Mouse (Mus musculus) heart, adult 11 months (tissue): ENCODE measurements around the gene Acsl4.

Experiments used
- DNase-seq: peaks from one replicate; pipeline ENCODE4 v3.0.0; 2022

Gene Acsl4

GRCm38 (mm10) chrX:142336207-142336606 lies 54.1 kb downstream of the Acsl4 start:
- no peak for DNase-seq

GRCm38 (mm10) chrX:142335502-142335901 lies 54.8 kb downstream of the Acsl4 start:
- no peak for DNase-seq

DNA sequence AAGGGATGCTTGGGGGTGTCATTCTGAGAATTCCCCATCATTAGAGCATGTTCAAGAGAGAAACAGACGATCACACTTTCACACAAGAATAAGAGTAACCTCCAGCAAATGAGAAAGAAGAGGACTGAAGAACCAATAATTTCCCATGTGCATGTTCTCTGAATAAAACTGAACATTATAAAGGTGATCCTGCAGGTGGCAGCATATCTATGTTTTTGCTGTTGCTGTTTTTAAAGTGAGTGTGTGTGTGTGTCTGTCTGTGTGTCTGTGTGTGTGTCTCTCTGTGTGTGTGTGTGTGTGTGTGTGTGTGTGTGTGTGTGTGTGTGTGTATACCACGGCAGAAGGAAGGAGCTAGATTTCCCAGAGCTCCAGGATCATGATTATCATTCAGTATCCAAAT lies 64.6 kb downstream of the Acsl4 start:
- DNase-seq, result no peak

DNA sequence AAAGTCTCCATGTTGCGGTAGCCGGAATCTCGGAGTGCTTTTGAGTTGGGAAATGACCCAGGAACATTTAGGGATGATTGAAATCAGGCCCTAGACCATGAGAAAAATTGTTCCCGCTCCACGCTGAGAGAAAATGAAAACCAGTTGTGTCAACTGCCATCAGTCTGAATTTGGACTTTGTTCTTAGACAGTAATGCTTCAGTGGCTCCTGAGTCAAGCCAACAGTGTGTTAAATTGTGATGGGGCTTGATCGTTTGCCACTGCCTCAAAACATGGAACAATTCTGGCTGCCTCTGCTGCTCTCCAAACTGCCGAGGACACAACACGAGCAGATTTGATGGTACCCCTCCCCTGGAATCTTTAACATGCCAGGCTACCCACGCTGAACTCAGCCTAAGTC lies 74.2 kb downstream of the Acsl4 start:
- DNase-seq, result no peak

- no peak for DNase-seq
Observed at GRCm38 (mm10) chrX:142315270-142315669, 75.1 kb downstream of the Acsl4 start.

DNA sequence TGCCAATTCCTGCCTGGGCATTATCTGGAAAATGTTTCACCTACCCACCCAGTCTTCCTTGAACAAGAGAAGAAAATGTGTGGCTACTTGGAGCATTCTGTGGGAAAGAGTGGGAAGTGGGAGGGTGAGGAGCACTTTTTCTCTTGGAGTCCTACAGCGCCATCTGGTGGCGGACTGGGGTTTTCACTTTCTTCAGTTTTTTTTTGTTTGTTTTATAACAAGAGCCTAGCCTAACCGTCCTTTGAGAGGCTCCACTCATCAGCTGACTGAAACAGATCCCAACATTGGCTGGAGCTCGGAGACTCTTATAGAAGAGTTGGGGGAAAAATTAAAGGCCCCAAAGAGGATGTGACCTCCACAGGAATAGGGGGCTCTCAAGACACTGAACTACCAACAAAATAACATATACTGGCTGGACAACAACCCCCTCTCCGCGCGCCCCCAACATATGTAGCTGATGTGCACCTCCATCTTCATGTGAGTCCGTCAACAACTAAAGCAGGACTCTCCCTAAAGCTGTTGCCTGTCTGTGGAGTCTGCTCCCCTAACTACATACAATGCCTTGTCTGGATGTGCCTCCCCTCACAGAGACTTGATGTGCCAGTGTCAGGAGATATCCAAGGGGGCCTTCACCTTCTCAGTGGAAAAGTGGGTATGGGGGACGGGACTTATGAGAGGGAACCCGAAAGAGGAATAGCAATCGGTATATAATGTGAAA lies 75.9 kb downstream of the Acsl4 start:
- DNase-seq, result peak; percentile 89

DNA sequence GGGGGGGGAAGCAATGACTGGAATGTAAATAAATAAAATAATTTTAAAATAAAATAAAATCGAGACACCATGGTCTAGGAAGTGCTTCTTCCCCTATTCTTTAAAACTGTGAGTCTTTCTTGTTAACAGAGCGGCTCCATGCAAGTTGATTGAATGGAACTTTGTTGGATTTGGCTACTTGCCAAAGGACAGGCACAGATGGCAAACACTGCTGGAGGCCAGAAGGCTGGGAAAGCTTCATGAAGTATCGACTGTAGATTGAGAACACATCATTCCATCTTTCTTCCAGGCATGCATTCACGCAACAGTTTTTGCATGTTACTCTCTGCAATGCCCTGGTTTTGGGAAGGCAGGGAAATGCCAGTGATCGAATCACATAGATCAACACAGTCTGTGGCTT lies 79.9 kb downstream of the Acsl4 start:
- DNase-seq, result no peak

DNA sequence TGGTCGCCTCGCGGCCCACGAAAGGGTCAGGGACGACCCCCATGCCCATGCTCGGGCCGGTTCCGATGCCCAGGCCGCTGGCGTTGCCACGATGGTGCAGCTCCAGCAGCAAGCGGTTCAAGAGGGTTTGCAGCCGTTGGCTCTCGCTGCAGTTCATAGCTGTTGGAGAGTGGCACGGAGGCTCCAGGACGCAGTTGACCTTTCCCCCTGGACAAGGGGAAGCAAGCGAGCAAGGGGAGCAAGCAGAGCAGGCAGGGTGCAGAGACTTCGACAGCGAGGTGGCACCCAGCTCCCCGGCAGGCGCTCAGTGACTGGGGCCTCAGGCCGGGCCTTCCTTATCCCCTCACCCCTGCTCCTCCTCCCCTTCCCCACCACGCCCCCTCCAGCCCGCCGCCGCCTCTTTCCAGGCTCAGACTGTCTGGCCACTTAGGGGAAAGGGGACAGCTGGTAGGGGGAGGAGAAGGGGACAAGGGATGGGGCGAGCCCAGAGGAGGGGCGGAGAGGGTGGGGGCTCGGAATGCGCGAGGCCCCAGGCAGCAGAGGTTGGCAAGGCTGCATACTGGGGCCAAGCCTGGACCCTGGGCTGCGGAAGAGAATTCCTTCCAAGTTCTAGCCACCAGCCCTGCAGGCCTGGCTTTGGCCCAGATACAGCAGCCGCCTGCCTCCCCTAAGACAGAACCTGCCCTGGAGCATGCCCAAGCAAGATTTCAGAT lies 84.3 kb downstream of the Acsl4 start, which contains the start of gene Kcne1l:
Gene Kcne1l (minus strand): TSS at position 426 of the 713 bp plus-strand sequence.
- no peak for DNase-seq

DNA sequence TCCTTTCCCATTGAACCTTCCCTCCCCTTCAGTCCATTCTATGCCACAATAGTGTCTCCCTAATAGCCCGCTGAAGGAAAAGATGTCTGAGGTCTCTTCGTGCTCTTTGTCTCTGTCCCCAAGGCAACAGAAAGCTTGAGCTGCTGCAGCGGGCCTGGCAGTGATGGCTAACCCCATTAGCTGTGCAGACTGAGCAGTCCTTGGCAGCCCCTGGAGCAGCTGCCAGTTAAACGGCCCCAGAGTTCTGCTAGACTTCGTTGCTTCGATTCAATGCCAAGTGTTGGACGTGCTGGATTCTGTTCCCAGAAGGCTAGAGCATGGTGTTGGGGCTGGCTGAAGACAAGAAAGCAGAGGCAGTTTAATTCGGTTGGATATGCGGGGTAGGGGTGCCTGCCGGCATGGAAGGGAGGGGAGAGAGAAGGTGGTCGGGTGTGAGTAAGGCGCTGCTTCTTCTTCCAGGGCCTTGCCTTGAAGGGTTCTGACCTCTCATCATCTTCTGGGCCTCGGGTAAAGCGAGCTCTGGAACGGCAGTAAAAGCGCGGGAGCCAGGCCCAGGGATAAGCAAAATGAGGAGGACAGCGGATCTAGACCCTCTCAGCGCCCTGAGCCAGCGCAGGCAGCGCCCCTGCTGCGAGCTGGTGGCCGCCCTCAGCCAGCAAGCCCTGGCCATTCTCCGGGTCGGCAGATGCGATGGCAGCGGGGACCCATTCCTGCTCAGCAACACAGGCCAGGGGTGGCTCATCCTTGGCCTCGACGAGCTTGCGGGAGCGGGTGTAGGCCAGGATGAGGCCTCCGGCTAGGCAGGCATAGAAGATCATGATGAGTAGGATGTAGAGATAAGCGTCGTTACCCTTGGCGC lies 85.1 kb downstream of the Acsl4 start:
- DNase-seq, result no peak

- no peak for DNase-seq
Observed at GRCm38 (mm10) chrX:142304592-142304991, 85.7 kb downstream of the Acsl4 start.

DNA sequence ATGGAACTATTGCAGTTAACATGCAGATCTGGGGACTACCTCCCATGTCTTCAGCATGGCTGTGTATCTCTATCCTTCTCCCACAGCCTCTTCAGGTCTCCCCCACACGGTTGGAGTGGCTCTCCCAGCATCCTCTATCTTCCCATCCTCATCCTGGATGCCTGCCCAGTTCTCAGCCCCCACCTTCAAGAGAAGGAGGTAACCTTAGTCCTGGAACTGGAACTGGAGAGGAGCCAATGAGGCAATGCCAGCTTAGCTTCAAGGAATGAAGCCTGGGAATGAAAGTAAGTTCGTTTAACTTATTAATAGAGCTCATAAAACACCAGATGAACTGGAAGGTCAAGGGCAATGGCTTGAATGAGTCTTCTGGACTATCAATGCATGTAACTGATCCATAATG lies 86.9 kb downstream of the Acsl4 start:
- no peak for DNase-seq

- DNase-seq, result no peak
Observed at GRCm38 (mm10) chrX:142285905-142286304, 104.4 kb downstream of the Acsl4 start.

- DNase-seq, result no peak
Observed at GRCm38 (mm10) chrX:142276573-142276972, 113.8 kb downstream of the Acsl4 start.

- no peak for DNase-seq
Observed at GRCm38 (mm10) chrX:142276031-142276430, 114.3 kb downstream of the Acsl4 start.
